In the genomic region with DNA sequence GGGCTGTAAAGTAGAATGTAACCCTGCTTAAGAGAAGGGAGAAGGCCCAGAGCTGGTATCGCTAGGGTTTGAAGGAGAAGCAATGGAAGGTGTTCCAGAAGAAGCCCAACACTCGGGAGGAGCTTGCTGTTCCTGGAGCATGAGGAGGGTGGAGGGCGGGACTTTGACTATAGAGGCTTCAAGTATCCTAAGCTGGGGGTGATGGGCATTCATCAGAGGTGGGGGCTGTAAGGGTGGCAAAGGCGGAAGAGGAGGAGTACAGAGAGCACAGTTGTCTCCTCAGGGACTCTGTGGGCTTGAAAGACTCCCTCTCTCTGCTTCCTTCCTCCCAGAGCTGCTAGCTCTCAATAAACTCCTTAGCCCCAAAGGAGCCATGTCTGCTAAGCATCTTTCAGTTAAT, we compare ENCODE assay signal across 23 mouse cellular contexts. TPM values are rescaled to one million over a fixed set of nuclear protein-coding genes. Genes with fewer than 3 reads are reported as not detected.
"Had no signal": no experiment of that assay in that cellular context is flagged by ENCODE, and none has a peak within 500 bp of the region (broad histone marks: within the 10 kb centered on the region; RNA-seq: fewer than 3 reads in every experiment).

No protein-coding gene starts in this region.

- H3K4me3 ChIP-seq: limb, embryonic 10.5 days; limb, embryonic 13.5 days; liver, embryonic 13.5 days; megakaryocyte, embryonic 14.5 days; midbrain, embryonic 10.5 days; midbrain, embryonic 13.5 days; myocyte; neural tube, embryonic 13.5 days had no signal

- H3K27ac ChIP-seq: kidney, postnatal 0 days; limb, embryonic 10.5 days; limb, embryonic 13.5 days; liver, embryonic 13.5 days; midbrain, embryonic 10.5 days; midbrain, embryonic 13.5 days; neural tube, embryonic 13.5 days; stomach, postnatal 0 days had no signal

- H3K36me3 ChIP-seq: limb, embryonic 10.5 days; limb, embryonic 13.5 days; liver, embryonic 13.5 days; midbrain, embryonic 10.5 days; midbrain, embryonic 13.5 days; neural tube, embryonic 13.5 days had no signal

- H3K27me3 ChIP-seq: limb, embryonic 13.5 days; liver, embryonic 13.5 days; megakaryocyte, embryonic 14.5 days; midbrain, embryonic 13.5 days; neural tube, embryonic 13.5 days had no signal

- DNase-seq: kidney, adult 2 months; kidney, postnatal 25 days; liver; liver, embryonic 13.5 days; lung, embryonic 14.5 days; lung, postnatal 36 days; retina, postnatal 1 day; right cerebral cortex, postnatal 25 days had no signal

RNA-seq across cellular contexts. Expression of a gene that starts 5.4 kb away (rescaled TPM):
- polyA plus RNA-seq: myocyte had no signal

RNA-seq across cellular contexts. Expression of a gene that starts 46.6 kb away (rescaled TPM):
- polyA plus RNA-seq: intestine, embryonic 16.5 days; kidney, embryonic 14.5 days; kidney, postnatal 0 days; limb, embryonic 10.5 days; limb, embryonic 13.5 days; liver, embryonic 13.5 days; liver, embryonic 16.5 days; lung, embryonic 14.5 days; lung, postnatal 0 days; midbrain, embryonic 10.5 days; midbrain, embryonic 13.5 days; midbrain, embryonic 16.5 days; myocyte; neural tube, embryonic 13.5 days; stomach, embryonic 14.5 days; stomach, postnatal 0 days had no signal
